Mouse (Mus musculus) G1E (cell line): Measurements from ENCODE around the gene Fut8. TPM values are rescaled to one million over a fixed set of nuclear protein-coding genes. Genes with fewer than 3 reads are reported as not detected.

Experiments used
- ATAC-seq: 2 replicates; pipeline ENCODE4 v1.8.0; 2016; ENCODE audit warnings: mild to moderate bottlenecking; ENCODE audit not compliant: insufficient number of reproducible peaks, poor library complexity, low FRiP score, severe bottlenecking; ENCODE audit errors: extremely low read depth
- DNase-seq: peaks from one replicate; pipeline ENCODE4 v3.0.0; 2012; ENCODE audit warnings: low spot score
- H3K27me3 ChIP-seq: 2 replicates; pipeline ENCODE4 v1.6.1; 2012; ENCODE audit warnings: mild to moderate bottlenecking, low read length, inconsistent platforms; ENCODE audit not compliant: insufficient read depth
- H3K36me3 ChIP-seq: replicated peaks from 2 replicates; pipeline ENCODE3; 2012; ENCODE audit warnings: mild to moderate bottlenecking, inconsistent platforms
- H3K4me1 ChIP-seq: 2 replicates; pipeline ENCODE4 v1.6.1; 2012; ENCODE audit warnings: low read depth, low read length, inconsistent platforms, mixed read lengths; ENCODE audit not compliant: insufficient read depth
- H3K4me3 ChIP-seq: 2 replicates; pipeline ENCODE4 v1.5.1; 2012; ENCODE audit warnings: low read depth, mild to moderate bottlenecking, inconsistent platforms, low read length, moderate library complexity, mixed read lengths
- H3K9me3 ChIP-seq: replicated peaks from 2 replicates; pipeline ENCODE4 v1.6.1; 2012; ENCODE audit warnings: inconsistent platforms
- CTCF ChIP-seq: IDR thresholded peaks from 2 replicates; pipeline ENCODE4 v1.5.1; 2012; ENCODE audit warnings: low read depth, low read length, inconsistent platforms, mixed read lengths
- GATA1 ChIP-seq: IDR thresholded peaks from 2 replicates; pipeline ENCODE4 v1.6.1; 2012; ENCODE audit warnings: borderline replicate concordance, low read length, inconsistent platforms, mixed read lengths
- GATA2 ChIP-seq: IDR thresholded peaks from 2 replicates; pipeline ENCODE4 v1.6.1; 2012; ENCODE audit warnings: low read depth, low read length, inconsistent platforms, borderline replicate concordance
- POLR2AphosphoS5 ChIP-seq: IDR thresholded peaks from 2 replicates; pipeline ENCODE4 v1.6.1; 2012; ENCODE audit warnings: low read depth, low read length, inconsistent platforms; ENCODE audit not compliant: insufficient replicate concordance
- TAL1 ChIP-seq: conservative IDR thresholded peaks from 2 replicates; pipeline ENCODE4 v1.6.1; 2012; ENCODE audit warnings: low read depth, low read length, inconsistent platforms, mixed read lengths
- polyA plus RNA-seq: library from polyadenylated mRNA; stranded (reverse); fragments of >175 nt; gene quantifications from 2 replicates; pipeline ENCODE4 v1.2.3, GENCODE M21; 2012
- total RNA-seq, 2 experiments: library from RNA; stranded (forward) in 1 of 2; stranded (reverse) in 1 of 2; fragments of 200-1000 nt in 1 of 2; fragments of >200 nt in 1 of 2; fragmentation: Nextera tagmentation in 1 of 2; gene quantifications; 2 replicates each; pipeline ENCODE4 v1.2.3; 2014 to 2017

Fut8 gene
- total and polyA plus RNA-seq, 3 experiments, result 35.8 to 447 (median 251) TPM

DNA sequence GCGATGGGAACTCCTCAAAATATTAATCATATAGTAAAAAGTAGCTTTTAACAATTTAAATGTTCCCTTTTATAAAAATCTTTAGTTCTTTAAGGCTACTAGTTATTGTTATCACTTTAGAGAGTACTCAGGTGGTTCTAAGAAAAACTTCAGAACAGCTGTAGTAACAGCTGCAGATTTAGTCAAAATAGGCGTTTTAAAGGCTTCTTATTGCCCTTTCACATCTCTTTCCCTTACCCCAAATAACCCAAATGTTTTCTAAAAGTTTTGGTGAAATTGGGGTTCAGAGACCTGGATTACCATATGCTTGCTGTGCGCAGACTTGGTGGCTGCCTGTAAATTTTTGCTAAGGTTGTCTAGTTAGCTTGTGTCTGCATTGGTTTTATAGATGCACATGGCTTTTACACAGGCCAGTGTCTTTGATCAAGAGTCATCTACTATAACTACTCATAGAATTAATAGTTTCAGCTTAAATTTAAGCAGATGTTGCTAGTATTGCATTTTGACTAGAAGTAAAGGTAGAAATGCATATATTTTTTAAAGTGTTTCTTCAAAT is 68.9 kb downstream of the Fut8 start:
- Histone ChIP-seq H3K27me3 (no peaks in the 10 kb centered on the region), H3K4me3 (no peak overlapping the region), H3K4me1 (peaks cover 7% of the 10 kb centered on the region), H3K36me3 (peaks cover 16% of the 10 kb centered on the region), H3K9me3 (no peaks in the 10 kb centered on the region)
- TF ChIP-seq TAL1 (no peak), GATA2 (no peak), GATA1 (no peak), POLR2AphosphoS5 (no peak), CTCF (no peak)
- no peak for DNase-seq
- ATAC-seq, result no peak

DNA sequence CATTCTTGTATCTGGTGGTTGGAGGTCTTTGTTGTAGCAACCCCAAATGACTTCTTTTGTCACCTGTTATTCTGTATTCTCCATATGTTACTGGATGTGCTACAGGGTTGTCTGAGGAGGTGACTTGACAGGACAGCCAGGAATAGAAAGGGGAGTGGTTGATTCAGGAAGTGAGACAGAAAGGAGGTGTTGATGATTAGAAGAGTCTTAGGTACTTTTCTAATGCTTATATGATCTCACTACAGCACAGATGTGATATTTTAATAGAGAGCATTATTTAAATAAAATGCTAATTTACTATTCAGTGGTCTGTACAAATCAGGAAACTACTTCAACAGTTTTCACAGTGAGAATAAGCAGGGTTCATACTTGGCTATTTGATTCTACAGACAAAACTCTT is 71.6 kb downstream of the Fut8 start:
- H3K4me1 ChIP-seq, result peaks cover 3% of the 10 kb centered on the region
- no peak for ATAC-seq
- no peaks in the 10 kb centered on the region for H3K27me3 ChIP-seq
- no peak overlapping the region for H3K4me3 ChIP-seq
- TF ChIP-seq GATA1 (no peak), GATA2 (no peak), TAL1 (no peak), POLR2AphosphoS5 (no peak), CTCF (no peak)
- DNase-seq, result no peak
- no peaks in the 10 kb centered on the region for H3K9me3 ChIP-seq
- peaks cover 16% of the 10 kb centered on the region for H3K36me3 ChIP-seq

DNA sequence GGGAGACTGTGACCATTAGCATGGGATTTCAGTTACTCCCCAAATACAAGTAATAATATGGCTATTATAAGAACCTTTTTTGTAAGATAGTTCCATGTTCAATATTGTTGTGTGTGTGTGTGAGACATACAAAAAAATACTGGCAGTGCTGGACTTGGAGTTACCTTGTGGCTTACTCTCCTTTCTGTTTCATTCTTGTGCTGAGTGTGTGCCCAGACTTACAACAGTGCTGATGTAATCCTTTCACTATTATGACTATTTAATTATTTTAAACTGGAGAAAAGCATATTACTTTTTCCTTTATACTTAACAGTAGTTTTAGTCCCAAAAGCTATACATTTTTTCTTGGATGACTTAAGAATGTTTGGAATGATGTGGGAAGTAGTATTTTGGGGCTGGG is 75.6 kb downstream of the Fut8 start:
- ATAC-seq (no peak), DNase-seq (no peak)
- H3K4me1 ChIP-seq, result no peaks in the 10 kb centered on the region; the same call in 1 of the 2 replicates
- H3K9me3 ChIP-seq, result no peaks in the 10 kb centered on the region
- peaks cover 8% of the 10 kb centered on the region for H3K36me3 ChIP-seq
- H3K4me3 ChIP-seq, result no peak overlapping the region
- no peak for TF ChIP-seq GATA1
- TF ChIP-seq CTCF, result no peak
- no peak for TF ChIP-seq POLR2AphosphoS5
- TF ChIP-seq TAL1, result no peak
- TF ChIP-seq GATA2, result no peak
- H3K27me3 ChIP-seq, result no peaks in the 10 kb centered on the region

DNA sequence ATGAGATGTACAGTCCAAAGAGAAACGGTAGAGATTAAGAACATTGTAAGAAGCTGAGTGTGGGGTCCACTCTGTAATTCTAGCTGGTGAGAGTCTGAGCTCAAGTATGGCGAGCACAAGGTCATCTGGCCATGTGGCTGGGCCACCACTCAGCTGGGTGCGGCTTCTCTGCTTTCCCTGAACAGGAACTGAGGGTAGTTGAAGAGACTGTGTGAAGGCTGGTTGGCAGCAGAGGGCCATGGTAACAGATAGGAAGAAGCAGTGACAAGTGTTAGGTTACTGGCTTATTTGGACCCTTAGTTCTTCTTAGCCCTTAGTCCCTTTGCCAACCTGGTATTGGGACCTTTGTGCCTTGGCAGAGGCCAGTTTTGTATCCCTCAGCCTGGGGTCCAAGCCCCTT is 86.2 kb downstream of the Fut8 start:
- no peak for DNase-seq
- no peak for ATAC-seq
- Histone ChIP-seq H3K4me1 (no peaks in the 10 kb centered on the region; the same call in 1 of the 2 replicates), H3K9me3 (no peaks in the 10 kb centered on the region), H3K4me3 (no peak overlapping the region), H3K36me3 (peaks cover 23% of the 10 kb centered on the region), H3K27me3 (no peaks in the 10 kb centered on the region)
- TF ChIP-seq GATA1 (no peak), GATA2 (no peak), POLR2AphosphoS5 (no peak)

DNA sequence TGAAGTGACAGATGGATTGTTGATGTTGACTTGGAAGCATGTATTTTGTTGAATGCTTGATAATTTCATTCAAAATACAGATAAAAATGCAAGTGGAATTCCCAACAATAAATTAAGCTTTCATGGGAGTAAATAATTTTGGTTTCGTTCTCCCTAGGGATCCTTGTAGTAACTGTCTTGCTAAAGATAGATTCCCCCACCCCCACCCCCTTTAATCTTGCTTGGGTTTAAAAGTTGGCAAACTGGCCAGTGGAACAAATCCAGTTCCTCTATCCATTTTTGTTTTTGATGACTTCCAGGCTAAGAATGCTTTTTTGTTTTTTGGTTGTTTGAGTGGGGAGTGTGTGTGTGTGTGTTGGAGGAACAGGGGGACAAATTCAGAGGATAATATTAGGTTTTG is 108.6 kb downstream of the Fut8 start:
- H3K4me1 ChIP-seq, result no peaks in the 10 kb centered on the region; the same call in 1 of the 2 replicates
- TF ChIP-seq CTCF (no peak), POLR2AphosphoS5 (no peak)
- H3K27me3 ChIP-seq, result no peaks in the 10 kb centered on the region
- DNase-seq (no peak), ATAC-seq (no peak)
- H3K4me3 ChIP-seq, result no peak overlapping the region
- H3K36me3 ChIP-seq, result peaks cover 21% of the 10 kb centered on the region
- no peaks in the 10 kb centered on the region for H3K9me3 ChIP-seq

DNA sequence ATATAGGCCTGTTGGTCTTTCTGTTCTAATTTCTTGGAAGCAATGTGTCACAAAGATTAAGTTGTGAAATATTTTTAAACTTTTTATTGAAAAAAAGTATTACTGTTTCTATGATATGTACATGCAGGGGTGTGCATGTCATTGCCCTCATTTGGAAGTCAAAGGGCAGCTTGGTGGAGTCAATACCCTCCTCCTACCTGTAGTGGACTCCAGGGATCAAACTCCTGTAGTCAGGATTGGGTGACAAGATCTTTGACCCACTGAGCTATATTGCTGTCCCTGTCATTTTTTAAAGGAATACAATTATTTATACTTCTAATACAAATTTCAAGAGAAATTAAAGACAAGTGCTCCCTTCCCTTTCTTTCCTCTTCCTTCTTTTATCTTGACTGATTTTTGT is 111.6 kb downstream of the Fut8 start:
- Histone ChIP-seq H3K27me3 (no peaks in the 10 kb centered on the region), H3K4me1 (no peaks in the 10 kb centered on the region), H3K9me3 (no peaks in the 10 kb centered on the region), H3K36me3 (peaks cover 11% of the 10 kb centered on the region), H3K4me3 (no peak overlapping the region)
- ATAC-seq (no peak), DNase-seq (no peak)
- TF ChIP-seq GATA1 (no peak), POLR2AphosphoS5 (no peak), CTCF (no peak), TAL1 (no peak), GATA2 (no peak)

DNA sequence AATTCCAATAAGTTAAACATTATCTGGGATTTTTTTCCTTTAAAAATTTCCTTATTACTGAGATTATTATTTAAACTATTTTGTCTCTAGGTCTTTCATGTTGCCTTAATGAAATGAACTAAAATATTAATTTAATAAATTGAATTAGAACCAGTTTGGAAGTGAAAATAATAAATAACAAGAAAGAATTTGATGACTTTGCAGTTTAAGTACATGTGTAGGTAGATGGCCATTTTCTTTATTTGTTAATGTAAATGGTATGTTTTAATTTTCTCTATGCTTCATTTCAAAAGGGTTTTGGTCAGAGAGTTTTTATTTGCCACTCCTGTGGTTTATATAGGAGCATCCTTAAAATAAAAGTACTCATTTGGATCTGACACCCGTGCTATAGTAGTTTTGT is 177.8 kb downstream of the Fut8 start:
- Histone ChIP-seq H3K36me3 (peaks cover 40% of the 10 kb centered on the region), H3K4me1 (no peaks in the 10 kb centered on the region), H3K4me3 (no peak overlapping the region), H3K9me3 (no peaks in the 10 kb centered on the region), H3K27me3 (no peaks in the 10 kb centered on the region)
- TF ChIP-seq POLR2AphosphoS5 (no peak), TAL1 (no peak), GATA2 (no peak), CTCF (no peak), GATA1 (no peak)
- DNase-seq, result no peak
- ATAC-seq, result no peak
